Mouse (Mus musculus) brain, adult 2 months (tissue): ENCODE results near the gene Cfap97d1.
A peak's percentile ranks its signal among the peaks of the same experiment; 100 is the strongest.
"Not testable (repeated sequence)": the region's sequence is repeated elsewhere in the genome, so short reads cannot be mapped to it uniquely, and the experiment has no call there.

Source experiments
- DNase-seq: peaks from one replicate; pipeline ENCODE4 v3.0.0; 2011; ENCODE audit warnings: low read depth, low spot score

The Cfap97d1 gene

GRCm38 (mm10) chr11:101973496-101973895 is 10.6 kb upstream of the Cfap97d1 start:
- peak; percentile 39 for DNase-seq

- DNase-seq, result no peak
Observed at GRCm38 (mm10) chr11:101974181-101974580, 9.9 kb upstream of the Cfap97d1 start.

- peak; percentile 44 for DNase-seq
Observed at GRCm38 (mm10) chr11:101974923-101975322, 9.2 kb upstream of the Cfap97d1 start.

GRCm38 (mm10) chr11:101976949-101977348 is 7.1 kb upstream of the Cfap97d1 start:
- DNase-seq, result no peak

- DNase-seq, result peak; percentile 64
Observed at GRCm38 (mm10) chr11:101979140-101979539, 4.9 kb upstream of the Cfap97d1 start.

GRCm38 (mm10) chr11:101980603-101981157 is 3.4 kb upstream of the Cfap97d1 start:
- no peak for DNase-seq

GRCm38 (mm10) chr11:101981850-101982249 is 2.2 kb upstream of the Cfap97d1 start:
- DNase-seq, result peak; percentile 80

GRCm38 (mm10) chr11:101982981-101983411 is 1.1 kb upstream of the Cfap97d1 start:
- DNase-seq, result peak; percentile 60

GRCm38 (mm10) chr11:101983431-101983921 is 603 bp upstream of the Cfap97d1 start:
- DNase-seq, result no peak

- DNase-seq, result not testable (repeated sequence)
Observed at GRCm38 (mm10) chr11:101985450-101985849, 1.4 kb downstream of the Cfap97d1 start.

- peak; percentile 95 for DNase-seq
Observed at GRCm38 (mm10) chr11:101985990-101986389, 1.9 kb downstream of the Cfap97d1 start.

- no peak for DNase-seq
Observed at GRCm38 (mm10) chr11:101986913-101987312, 2.8 kb downstream of the Cfap97d1 start, which contains the start of gene Dusp3. Gene Dusp3 (minus strand): TSS chr11:101987013.

- DNase-seq, result peak; percentile 85
Observed at GRCm38 (mm10) chr11:101990244-101990643, 6.2 kb downstream of the Cfap97d1 start.

- DNase-seq, result no peak
Observed at GRCm38 (mm10) chr11:101991813-101992212, 7.7 kb downstream of the Cfap97d1 start.

- peak; percentile 88 for DNase-seq
Observed at GRCm38 (mm10) chr11:101992411-101992810, 8.3 kb downstream of the Cfap97d1 start.

GRCm38 (mm10) chr11:101994100-101994499 is 10.0 kb downstream of the Cfap97d1 start:
- DNase-seq, result peak; percentile 66

GRCm38 (mm10) chr11:101995938-101996337 is 11.9 kb downstream of the Cfap97d1 start:
- peak; percentile 54 for DNase-seq

GRCm38 (mm10) chr11:101998258-101998657 is 14.2 kb downstream of the Cfap97d1 start:
- DNase-seq, result peak; percentile 50

- DNase-seq, result no peak
Observed at GRCm38 (mm10) chr11:101999466-101999865, 15.4 kb downstream of the Cfap97d1 start.

- no peak for DNase-seq
Observed at GRCm38 (mm10) chr11:102004251-102004650, 20.2 kb downstream of the Cfap97d1 start.

- DNase-seq, result no peak
Observed at GRCm38 (mm10) chr11:102006271-102006670, 22.2 kb downstream of the Cfap97d1 start.

- DNase-seq, result no peak
Observed at GRCm38 (mm10) chr11:102006688-102007087, 22.6 kb downstream of the Cfap97d1 start.

- no peak for DNase-seq
Observed at GRCm38 (mm10) chr11:102008372-102008771, 24.3 kb downstream of the Cfap97d1 start.
